Mouse (Mus musculus): ENCODE data around the gene Grik3. TPM values are rescaled to one million over a fixed set of nuclear protein-coding genes. Genes with fewer than 3 reads are reported as not detected.

Gene Grik3
- polyA plus RNA-seq, 1 experiment from 2014 or later, result 0.12 TPM

- Histone ChIP-seq H3K36me3 (ENCODE audit: control insufficient read depth, insufficient read depth, low read length) (no peaks in the 10 kb centered on the region), H3K27me3 (ENCODE audit: control insufficient read depth, insufficient read depth, low read length) (peaks cover 41% of the 10 kb centered on the region), H3K4me2 (replicated peaks; ENCODE audit: low read depth) (no peak overlapping the region), H3K4me1 (replicated peaks; ENCODE audit: control insufficient read depth, insufficient read depth) (0 out of 2 replicates have a peak, but pooled peaks cover 2% of the 10 kb centered on the region), H3K9me3 (ENCODE audit: control insufficient read depth, low read length) (no peaks in the 10 kb centered on the region), H3K4me3 (ENCODE audit: low read depth, low read length) (no peak overlapping the region), H3K9ac (ENCODE audit: low read length) (no peak overlapping the region), H3K27ac (replicated peaks) (no peak overlapping the region)
- DNase-seq (ENCODE audit: low spot score) (no peak), ATAC-seq (ENCODE audit: low FRiP score, low TSS enrichment) (no peak)
- TF ChIP-seq CTCF (IDR thresholded peaks at IDR 0.05; ENCODE audit: low read depth) (no peak), EP300 (optimal IDR thresholded peaks at IDR 0.05) (no peak)
- 4% methylated on average over 26 of the region's 26 CpGs for WGBS
These were observed 1.5 kb upstream of the Grik3 start for GRCm38 (mm10) chr4:125488796-125489637.

GRCm38 (mm10) chr4:125489901-125490590, 454 bp upstream of the Grik3 start:
- Histone ChIP-seq H3K4me2 (replicated peaks; ENCODE audit: low read depth) (peak overlapping the region; percentile 36), H3K4me1 (replicated peaks; ENCODE audit: control insufficient read depth, insufficient read depth) (0 out of 2 replicates have a peak, but pooled peaks cover 2% of the 10 kb centered on the region), H3K9ac (ENCODE audit: low read length) (no peak overlapping the region), H3K4me3 (ENCODE audit: low read depth, low read length) (peak overlapping the region; percentile 25), H3K9me3 (ENCODE audit: control insufficient read depth, low read length) (no peaks in the 10 kb centered on the region), H3K27ac (replicated peaks) (no peak overlapping the region), H3K27me3 (ENCODE audit: control insufficient read depth, insufficient read depth, low read length) (peaks cover 41% of the 10 kb centered on the region), H3K36me3 (ENCODE audit: control insufficient read depth, insufficient read depth, low read length) (no peaks in the 10 kb centered on the region)
- ATAC-seq (ENCODE audit: low FRiP score, low TSS enrichment) (peak; percentile 41), DNase-seq (ENCODE audit: low spot score) (peak; percentile 64)
- 1% methylated on average over 53 of the region's 81 CpGs for WGBS
- no peak for TF ChIP-seq CTCF (IDR thresholded peaks at IDR 0.05; ENCODE audit: low read depth)
- no peak for TF ChIP-seq EP300 (optimal IDR thresholded peaks at IDR 0.05)

DNA sequence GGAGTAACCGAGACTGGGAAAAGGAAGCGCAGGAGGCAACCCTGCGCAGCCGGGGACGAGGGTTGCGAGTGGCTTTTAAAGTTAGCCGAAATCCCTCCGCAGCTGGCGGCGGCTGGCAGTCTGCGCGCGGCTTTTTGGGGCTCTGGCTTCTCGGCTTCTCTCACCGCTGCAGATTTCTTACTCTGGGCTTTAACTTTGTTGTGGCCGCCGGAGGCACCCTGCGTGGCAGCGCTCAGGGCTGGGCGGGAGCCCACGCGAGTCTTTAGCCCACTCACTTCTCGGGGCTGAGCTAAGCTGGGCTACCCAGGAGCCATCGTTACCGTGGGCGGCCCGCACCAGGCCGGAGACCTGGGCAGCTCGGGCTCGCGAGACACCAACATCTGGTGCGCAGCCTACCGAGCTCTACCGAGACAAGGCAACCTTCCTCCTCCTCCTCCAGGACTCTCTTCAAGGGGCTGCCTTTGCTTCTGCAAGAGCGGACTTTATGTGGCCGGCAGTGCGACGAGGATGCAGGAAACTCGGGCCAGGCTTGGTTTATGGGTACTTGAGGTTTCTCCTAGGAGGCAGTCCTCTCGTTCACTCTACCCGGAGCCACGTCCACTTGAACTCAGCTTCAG, 1.1 kb downstream of the Grik3 start:
- WGBS, result 1% methylated on average over 42 of the region's 42 CpGs
- no peak for DNase-seq (ENCODE audit: low spot score)
- H3K4me3 ChIP-seq (ENCODE audit: low read depth, low read length), result peak overlapping the region; percentile 25

DNA sequence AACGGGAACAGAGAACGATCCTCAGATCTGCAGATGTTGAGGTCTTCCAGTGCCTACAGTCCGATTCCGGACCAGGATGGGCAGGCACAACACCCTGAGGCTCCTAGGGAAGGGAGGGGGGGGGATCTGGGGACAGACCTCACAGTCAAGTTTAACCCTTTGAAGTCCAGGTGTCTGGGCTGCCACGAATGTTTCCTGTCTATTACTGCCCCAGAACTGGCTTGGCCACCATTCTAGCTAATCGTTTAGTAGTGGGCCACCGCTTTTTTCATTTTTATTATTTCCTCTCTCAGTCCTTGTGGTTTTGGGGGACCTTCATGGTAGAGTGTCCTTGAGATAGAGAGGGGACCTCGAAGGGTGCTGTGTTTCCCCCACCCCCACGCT, 1.6 kb downstream of the Grik3 start:
- Histone ChIP-seq H3K9me3 (ENCODE audit: control insufficient read depth, low read length) (no peaks in the 10 kb centered on the region), H3K36me3 (ENCODE audit: control insufficient read depth, insufficient read depth, low read length) (no peaks in the 10 kb centered on the region), H3K27ac (replicated peaks) (no peak overlapping the region), H3K4me3 (ENCODE audit: low read depth, low read length) (no peak overlapping the region), H3K27me3 (ENCODE audit: control insufficient read depth, insufficient read depth, low read length) (peaks cover 34% of the 10 kb centered on the region), H3K4me1 (replicated peaks; ENCODE audit: control insufficient read depth, insufficient read depth) (0 out of 2 replicates have a peak, but pooled peaks cover 2% of the 10 kb centered on the region), H3K4me2 (replicated peaks; ENCODE audit: low read depth) (no peak overlapping the region), H3K9ac (ENCODE audit: low read length) (no peak overlapping the region)
- TF ChIP-seq CTCF (IDR thresholded peaks at IDR 0.05; ENCODE audit: low read depth), result no peak
- TF ChIP-seq EP300 (optimal IDR thresholded peaks at IDR 0.05), result no peak
- no peak for ATAC-seq (ENCODE audit: low FRiP score, low TSS enrichment)
- 13% methylated on average over 9 of the region's 9 CpGs for WGBS
- no peak for DNase-seq (ENCODE audit: low spot score)

More for the DNA sequence above, 1.1 kb downstream of the Grik3 start:
- Histone ChIP-seq H3K4me2 (replicated peaks; ENCODE audit: low read depth) (peak overlapping the region; percentile 8; the same call in 1 of the 2 replicates), H3K9ac (ENCODE audit: low read length) (no peak overlapping the region), H3K27ac (replicated peaks) (no peak overlapping the region), H3K36me3 (ENCODE audit: control insufficient read depth, insufficient read depth, low read length) (no peaks in the 10 kb centered on the region), H3K4me1 (replicated peaks; ENCODE audit: control insufficient read depth, insufficient read depth) (0 out of 2 replicates have a peak, but pooled peaks cover 2% of the 10 kb centered on the region), H3K9me3 (ENCODE audit: control insufficient read depth, low read length) (no peaks in the 10 kb centered on the region), H3K27me3 (ENCODE audit: control insufficient read depth, insufficient read depth, low read length) (peaks cover 39% of the 10 kb centered on the region)
- no peak for ATAC-seq (ENCODE audit: low FRiP score, low TSS enrichment)
- TF ChIP-seq EP300 (optimal IDR thresholded peaks at IDR 0.05) (no peak), CTCF (IDR thresholded peaks at IDR 0.05; ENCODE audit: low read depth) (no peak)

DNA sequence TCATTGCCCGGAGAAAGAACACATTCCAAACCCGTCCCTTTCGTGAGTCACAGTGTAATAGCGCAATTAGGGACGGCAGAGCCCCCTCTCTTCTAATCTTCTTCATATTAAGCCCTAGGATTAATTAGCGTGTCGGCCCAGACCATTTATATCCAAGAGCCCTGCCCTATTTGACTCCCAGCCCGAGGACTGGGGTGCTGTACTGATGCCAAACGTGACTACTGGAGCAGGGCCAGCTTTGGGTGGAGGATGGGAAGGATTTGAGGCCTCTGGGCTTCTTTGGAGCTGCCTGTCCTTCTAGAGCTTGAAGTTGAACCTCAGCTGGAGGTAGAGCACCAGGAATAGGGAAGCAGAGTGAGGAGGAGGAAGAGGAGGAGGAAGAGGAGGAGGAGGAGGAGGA, 2.2 kb downstream of the Grik3 start:
- H3K4me1 ChIP-seq (replicated peaks; ENCODE audit: control insufficient read depth, insufficient read depth), result 0 out of 2 replicates have a peak, but pooled peaks cover 2% of the 10 kb centered on the region
- H3K9ac ChIP-seq (ENCODE audit: low read length), result no peak overlapping the region
- H3K4me3 ChIP-seq (ENCODE audit: low read depth, low read length), result no peak overlapping the region
- no peaks in the 10 kb centered on the region for H3K9me3 ChIP-seq (ENCODE audit: control insufficient read depth, low read length)
- no peak for TF ChIP-seq CTCF (IDR thresholded peaks at IDR 0.05; ENCODE audit: low read depth)
- TF ChIP-seq EP300 (optimal IDR thresholded peaks at IDR 0.05), result no peak
- H3K4me2 ChIP-seq (replicated peaks; ENCODE audit: low read depth), result no peak overlapping the region
- ATAC-seq (ENCODE audit: low FRiP score, low TSS enrichment) (no peak), DNase-seq (ENCODE audit: low spot score) (no peak)
- H3K36me3 ChIP-seq (ENCODE audit: control insufficient read depth, insufficient read depth, low read length), result no peaks in the 10 kb centered on the region
- 16% methylated on average over 9 of the region's 9 CpGs for WGBS
- H3K27me3 ChIP-seq (ENCODE audit: control insufficient read depth, insufficient read depth, low read length), result peaks cover 34% of the 10 kb centered on the region
- H3K27ac ChIP-seq (replicated peaks), result no peak overlapping the region
